Mouse (Mus musculus) lung, postnatal 0 days (tissue): ENCODE data around the gene Olfr556.
"Not testable (repeated sequence)": the region's sequence is repeated elsewhere in the genome, so short reads cannot be mapped to it uniquely, and the experiment has no call there.

Source experiments
- CTCF ChIP-seq: IDR thresholded peaks from 2 replicates; pipeline ENCODE4 v1.5.1; 2016; ENCODE audit warnings: antibody characterized with exemption, mild to moderate bottlenecking
- EP300 ChIP-seq: IDR thresholded peaks from 2 replicates; pipeline ENCODE4 v1.6.1; 2016; ENCODE audit warnings: antibody characterized with exemption, mild to moderate bottlenecking, control low read depth

- not testable (repeated sequence) for TF ChIP-seq CTCF, EP300
Measured at GRCm38 (mm10) chr7:102620368-102620767, 44.3 kb upstream of the Olfr556 start.
